Mouse (Mus musculus): ENCODE results near the gene Gemin5.

Gemin5 gene

GRCm38 (mm10) chr11:58171459-58172091 is 3.2 kb upstream of the Gemin5 start, which contains the start of gene Mrpl22:
Gene Mrpl22 (plus strand): TSS chr11:58171661.
- peak; percentile 82 for ATAC-seq (ENCODE audit: low TSS enrichment)

GRCm38 (mm10) chr11:58169666-58170065 is 1.3 kb upstream of the Gemin5 start:
- ATAC-seq (ENCODE audit: low TSS enrichment), result no peak

- peak; percentile 5; the same call in 1 of the 2 replicates for ATAC-seq (ENCODE audit: low TSS enrichment)
These were observed 545 bp downstream of the Gemin5 start for GRCm38 (mm10) chr11:58167822-58168166.

- ATAC-seq (ENCODE audit: low TSS enrichment), result no peak
These were observed 3.3 kb downstream of the Gemin5 start for GRCm38 (mm10) chr11:58165072-58165471.

GRCm38 (mm10) chr11:58156871-58157270 is 11.5 kb downstream of the Gemin5 start:
- no peak for ATAC-seq (ENCODE audit: low TSS enrichment)

DNA sequence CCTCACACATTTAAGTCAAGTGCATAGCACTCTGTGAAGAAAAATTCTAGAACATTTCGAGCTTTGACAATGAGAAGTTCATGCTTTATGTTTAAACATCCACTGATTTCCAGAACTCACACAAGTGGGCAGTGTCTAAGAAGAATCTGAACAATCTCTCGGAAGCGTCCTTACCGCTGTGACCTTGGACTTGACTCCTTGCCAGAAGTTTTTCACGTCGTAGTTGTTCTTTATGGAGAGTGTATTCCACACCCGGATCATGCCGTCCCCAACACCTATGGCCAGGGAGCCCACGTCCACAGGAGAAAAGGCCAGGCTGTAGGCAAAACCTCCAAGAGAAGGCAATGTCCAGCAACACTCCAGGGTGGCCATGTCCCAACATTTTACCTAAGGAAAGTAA is 12.9 kb downstream of the Gemin5 start:
- ATAC-seq (ENCODE audit: low TSS enrichment), result no peak

DNA sequence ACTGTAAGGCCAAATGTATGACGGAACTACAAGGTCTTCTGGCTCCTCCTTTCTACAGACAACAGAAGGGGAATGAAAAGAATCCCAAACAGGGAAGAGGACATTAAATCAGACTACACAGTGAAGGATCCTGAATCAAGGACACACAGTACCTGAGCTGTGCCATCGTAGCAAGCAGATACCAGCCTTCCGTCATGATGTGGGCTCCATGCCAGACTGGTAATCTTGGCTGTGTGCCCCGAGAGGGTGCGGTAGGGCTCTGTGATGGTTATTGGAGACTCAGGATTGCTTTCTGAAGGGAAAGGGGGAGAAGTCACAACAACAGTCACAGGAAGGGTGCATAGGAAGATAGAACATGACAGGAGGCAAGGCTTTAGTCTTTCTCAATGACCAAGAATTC is 22.1 kb downstream of the Gemin5 start:
- ATAC-seq (ENCODE audit: low TSS enrichment), result no peak

- peak; percentile 94 for ATAC-seq (ENCODE audit: low TSS enrichment)
These were observed 24.5 kb downstream of the Gemin5 start for GRCm38 (mm10) chr11:58143704-58144426.

DNA sequence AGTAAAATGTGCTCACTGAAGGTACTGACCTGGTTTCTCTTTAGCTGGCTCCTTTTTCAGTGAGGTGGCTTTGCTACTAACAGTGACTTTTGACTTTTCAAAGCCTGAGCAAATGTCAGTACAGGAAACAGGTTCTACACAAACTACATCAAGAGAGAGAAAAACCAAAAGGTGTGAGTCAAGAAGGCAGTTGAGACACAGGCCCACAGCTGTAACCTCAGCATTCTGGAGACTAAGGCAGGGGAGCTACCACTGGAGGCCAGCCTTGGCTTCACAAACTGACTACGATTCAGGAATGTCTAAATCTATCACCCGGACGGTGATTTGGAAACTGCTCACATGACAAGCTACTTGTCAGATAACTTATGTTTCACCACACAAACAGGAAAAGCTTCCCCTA is 28.9 kb downstream of the Gemin5 start:
- ATAC-seq (ENCODE audit: low TSS enrichment), result no peak

DNA sequence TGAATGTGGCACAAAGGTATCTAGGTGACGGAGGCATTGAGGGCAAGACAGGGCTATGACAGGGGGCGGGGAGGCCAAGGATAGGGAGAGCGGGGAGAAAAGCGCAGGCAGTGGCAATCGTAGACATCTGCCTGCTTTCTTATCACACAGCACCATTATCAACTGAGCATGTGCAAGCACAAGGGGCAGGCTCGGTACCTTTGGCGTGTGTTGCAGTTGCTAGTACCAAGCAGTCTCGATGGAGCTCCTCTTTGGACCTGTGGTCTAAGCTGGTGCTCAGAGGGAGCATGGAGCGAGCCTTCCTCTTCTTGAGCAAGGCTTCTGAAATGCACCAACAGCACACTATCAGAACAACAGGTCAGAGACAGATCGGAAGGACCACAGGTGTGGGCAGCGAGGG is 29.5 kb downstream of the Gemin5 start:
- no peak for ATAC-seq (ENCODE audit: low TSS enrichment)

- peak; percentile 65 for ATAC-seq (ENCODE audit: low TSS enrichment)
These were observed 31.7 kb downstream of the Gemin5 start for GRCm38 (mm10) chr11:58136677-58137076.

GRCm38 (mm10) chr11:58135296-58135695 is 33.0 kb downstream of the Gemin5 start:
- ATAC-seq (ENCODE audit: low TSS enrichment), result no peak

DNA sequence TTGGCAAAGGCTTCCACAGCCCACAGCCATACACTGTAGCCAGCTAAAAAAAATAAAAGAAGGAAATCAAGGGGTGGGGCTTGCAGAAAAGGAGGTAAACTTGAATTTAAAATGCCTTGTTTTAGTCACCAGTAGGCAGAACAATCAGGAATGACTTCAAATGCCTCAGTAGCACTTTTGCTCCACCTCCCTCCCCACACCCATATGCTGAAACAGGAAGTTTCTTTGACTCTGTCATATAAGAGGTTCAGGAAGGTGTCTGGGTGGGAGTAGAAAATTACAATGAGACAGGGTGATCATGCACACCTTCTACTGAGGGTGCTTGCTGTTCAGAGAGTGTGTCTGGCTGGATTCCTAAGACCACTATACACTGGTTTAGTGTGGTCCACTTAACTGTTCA is 33.5 kb downstream of the Gemin5 start:
- ATAC-seq (ENCODE audit: low TSS enrichment), result no peak

GRCm38 (mm10) chr11:58132026-58132425 is 36.3 kb downstream of the Gemin5 start:
- ATAC-seq (ENCODE audit: low TSS enrichment), result no peak

GRCm38 (mm10) chr11:58129302-58129843 is 39.0 kb downstream of the Gemin5 start:
- ATAC-seq (ENCODE audit: low TSS enrichment), result no peak

DNA sequence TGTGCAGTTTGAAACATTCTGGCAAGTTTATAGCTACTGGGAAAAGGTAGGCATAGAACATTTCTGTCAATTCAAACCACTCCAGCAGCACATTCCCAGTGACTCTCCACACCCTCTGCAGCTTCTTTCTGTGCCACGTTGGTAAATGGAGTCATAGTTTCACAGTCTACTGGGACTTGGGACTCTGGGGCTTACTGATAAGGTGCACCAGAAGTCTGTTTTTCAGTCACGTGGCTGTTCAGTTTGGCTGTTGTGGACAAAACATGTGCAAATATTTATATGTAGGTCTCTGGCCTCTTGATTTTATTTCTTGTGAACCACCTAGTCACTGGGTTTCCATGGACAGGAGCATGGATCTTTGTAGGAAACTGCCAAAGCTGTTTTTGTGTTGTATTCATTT is 40.8 kb downstream of the Gemin5 start:
- no peak for ATAC-seq (ENCODE audit: low TSS enrichment)

DNA sequence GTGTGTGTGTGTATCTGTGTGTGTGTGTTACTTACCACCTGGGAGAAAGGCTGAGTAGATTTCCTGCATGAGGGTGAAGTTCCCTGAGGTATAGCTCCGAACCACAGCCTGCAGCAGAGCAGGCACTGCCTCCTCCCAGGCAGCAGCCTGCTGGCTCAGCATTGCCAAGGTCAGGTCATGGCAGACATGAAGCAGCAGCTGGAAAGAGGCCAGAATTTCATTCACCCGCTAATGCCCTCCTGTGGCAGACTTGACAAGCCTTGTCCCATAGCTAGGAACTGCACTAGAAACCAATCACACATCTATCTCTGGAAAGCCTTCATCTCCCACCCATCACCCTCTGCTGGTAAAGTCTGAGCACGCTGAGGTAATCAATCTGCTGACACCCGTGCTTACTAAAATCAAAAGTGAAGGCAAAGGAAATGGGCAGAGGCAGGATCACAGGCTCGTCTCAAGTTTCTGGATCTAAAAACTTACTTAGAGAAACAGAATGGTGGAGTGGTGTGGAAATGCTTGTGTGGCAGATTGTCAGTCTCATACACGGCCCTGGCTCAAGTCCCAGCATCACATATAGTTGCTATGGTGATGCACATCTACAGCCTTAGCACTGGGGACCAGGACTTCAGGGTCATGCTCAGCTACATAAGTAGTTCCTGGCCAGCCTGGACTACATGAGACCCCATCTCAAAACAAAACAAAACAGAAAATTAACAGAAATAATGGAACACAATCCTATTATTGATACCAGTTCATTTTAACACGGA is 41.8 kb downstream of the Gemin5 start:
- peak; percentile 50 for ATAC-seq (ENCODE audit: low TSS enrichment)

- no peak for ATAC-seq (ENCODE audit: low TSS enrichment)
These were observed 43.3 kb downstream of the Gemin5 start for GRCm38 (mm10) chr11:58125021-58125420.

DNA sequence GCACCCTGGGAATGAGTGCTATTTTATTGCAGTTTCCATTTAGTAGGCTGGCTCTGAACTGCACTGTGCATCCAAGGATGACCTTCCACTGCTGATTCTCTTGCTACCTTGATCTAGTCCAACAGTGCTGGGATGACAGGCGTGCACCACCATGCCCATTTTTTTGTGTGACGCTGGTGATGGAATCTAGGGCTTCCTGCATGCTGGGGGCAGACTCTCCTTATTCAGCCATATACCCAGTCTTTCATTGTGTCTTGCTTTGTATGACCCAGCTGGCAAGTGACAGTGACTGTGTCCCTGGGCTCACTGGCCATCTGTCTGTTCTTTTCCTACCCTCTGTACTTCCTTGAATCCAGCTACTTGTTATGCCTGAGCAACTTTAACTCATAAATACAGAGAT is 44.6 kb downstream of the Gemin5 start:
- no peak for ATAC-seq (ENCODE audit: low TSS enrichment)

DNA sequence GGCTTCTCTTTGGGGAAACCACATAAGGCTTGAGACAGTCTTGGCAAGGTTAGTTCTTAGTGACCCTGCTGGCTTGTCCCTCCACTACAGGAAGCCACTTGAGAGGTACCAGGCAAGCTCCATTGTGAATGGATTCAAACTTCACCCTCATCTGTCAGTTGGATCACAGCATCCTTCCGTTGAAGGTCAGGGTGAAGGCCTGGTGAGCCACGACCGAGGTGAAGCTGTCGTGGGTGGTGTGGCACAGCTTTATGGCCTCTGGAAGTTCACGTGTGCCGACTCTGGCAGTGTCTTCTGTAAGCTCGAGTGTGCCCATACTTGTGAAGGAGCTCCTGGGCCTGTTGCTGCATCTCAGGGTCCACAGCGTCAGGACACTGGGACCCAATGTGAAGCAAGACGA is 47.0 kb downstream of the Gemin5 start:
- no peak for ATAC-seq (ENCODE audit: low TSS enrichment)

GRCm38 (mm10) chr11:58120655-58121054 is 47.7 kb downstream of the Gemin5 start:
- ATAC-seq (ENCODE audit: low TSS enrichment), result no peak

GRCm38 (mm10) chr11:58117044-58117652 is 51.2 kb downstream of the Gemin5 start:
- 0 out of 2 replicates have a peak, but pooled peaks have one; percentile 7 for ATAC-seq (ENCODE audit: low TSS enrichment)
